Mouse (Mus musculus) c-Kit-positive CD71-positive TER-119-negative erythroid progenitor cells, embryonic 14.5 days (primary cell): ENCODE measurements around the gene Snd1.

Experiments used
- DNase-seq: peaks from one replicate; pipeline ENCODE4 v3.0.0-alpha.2; 2013; ENCODE audit warnings: low read depth

The Snd1 gene

GRCm38 (mm10) chr6:28546943-28547342, 72.0 kb downstream of the Snd1 start:
- DNase-seq: no peak

DNA sequence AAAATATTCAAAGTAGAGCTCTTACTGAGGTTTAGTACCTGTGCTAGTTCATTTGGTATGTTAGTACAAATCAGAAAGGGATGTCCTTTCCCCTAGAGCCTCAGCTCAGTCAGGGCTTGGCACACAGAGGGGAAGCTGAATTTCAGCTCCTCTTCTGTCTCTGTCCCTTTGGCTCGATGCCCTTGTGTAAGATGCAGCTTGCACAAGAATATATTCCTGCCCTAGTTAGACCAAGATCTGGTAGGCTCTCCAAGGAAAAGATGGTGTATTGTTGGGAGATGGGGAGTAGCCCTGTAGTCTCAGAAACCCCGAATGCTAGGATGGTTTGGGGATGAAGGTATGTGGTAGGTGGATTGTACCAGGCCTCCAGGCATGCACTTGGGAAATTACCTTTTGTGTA, 74.4 kb downstream of the Snd1 start:
- DNase-seq: no peak

- no peak for DNase-seq
Observed at GRCm38 (mm10) chr6:28550255-28551004, 75.5 kb downstream of the Snd1 start.

DNA sequence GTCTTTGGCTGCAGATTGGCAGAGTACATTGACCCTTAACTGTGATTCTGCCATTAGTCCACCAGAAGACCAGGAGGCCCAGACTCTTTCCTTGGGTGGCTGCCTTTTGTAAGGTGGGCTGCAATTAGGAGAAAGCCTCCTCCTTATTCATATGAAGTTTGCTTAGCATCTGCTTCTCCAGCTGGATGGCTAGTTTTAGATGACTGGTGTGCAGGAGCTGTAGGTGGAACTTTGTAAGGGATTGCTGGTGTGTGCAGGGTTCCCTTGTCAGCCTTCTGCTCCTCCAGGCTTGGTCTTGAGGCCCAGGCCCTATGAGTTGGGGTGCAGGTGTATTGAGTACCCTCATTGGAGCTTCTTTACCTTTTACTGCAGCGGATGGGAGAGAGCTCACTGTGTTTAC, 79.5 kb downstream of the Snd1 start:
- DNase-seq: no peak

DNA sequence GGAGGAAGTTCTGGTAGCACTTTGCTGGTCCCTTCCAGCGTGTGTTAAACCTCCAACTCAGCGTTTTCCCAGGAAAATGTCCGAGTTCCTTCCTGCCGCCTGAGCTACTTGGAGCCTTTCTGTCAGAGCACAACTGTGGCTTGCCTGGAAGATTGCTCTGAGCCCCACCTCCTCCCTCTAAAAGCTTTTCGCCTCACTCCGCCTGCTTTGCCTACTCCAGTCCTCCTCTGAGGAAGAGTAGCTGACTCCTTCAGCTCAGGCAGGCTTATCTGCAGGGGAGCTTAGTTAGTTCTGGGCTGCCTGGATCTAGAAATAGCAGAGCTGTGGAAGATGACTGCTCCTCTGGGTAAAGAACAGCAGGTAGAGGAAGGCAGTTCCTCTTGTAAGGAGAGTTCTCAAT, 80.1 kb downstream of the Snd1 start:
- DNase-seq: no peak

DNA sequence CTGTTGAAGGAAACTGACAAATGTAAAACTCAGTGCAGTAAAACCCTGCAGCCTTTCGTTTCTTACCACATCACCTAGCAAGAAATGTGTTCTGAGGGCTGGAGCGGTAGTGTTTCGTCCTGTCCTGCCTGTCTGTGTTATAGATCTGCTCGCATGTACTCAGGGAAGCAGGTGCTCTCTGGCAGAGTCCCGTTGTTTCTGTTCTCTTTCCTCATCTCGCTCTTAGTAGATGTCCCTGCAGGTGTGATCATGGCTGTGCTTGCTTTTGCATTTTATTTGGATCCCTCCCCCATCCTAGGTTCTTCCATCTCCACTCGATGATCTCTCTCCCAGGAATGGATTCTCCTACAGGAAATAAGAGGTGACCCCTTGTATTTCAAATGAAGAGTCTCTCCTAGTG, 80.5 kb downstream of the Snd1 start:
- no peak for DNase-seq

GRCm38 (mm10) chr6:28557728-28558127, 82.8 kb downstream of the Snd1 start:
- no peak for DNase-seq

GRCm38 (mm10) chr6:28559419-28559818, 84.5 kb downstream of the Snd1 start:
- no peak for DNase-seq

DNA sequence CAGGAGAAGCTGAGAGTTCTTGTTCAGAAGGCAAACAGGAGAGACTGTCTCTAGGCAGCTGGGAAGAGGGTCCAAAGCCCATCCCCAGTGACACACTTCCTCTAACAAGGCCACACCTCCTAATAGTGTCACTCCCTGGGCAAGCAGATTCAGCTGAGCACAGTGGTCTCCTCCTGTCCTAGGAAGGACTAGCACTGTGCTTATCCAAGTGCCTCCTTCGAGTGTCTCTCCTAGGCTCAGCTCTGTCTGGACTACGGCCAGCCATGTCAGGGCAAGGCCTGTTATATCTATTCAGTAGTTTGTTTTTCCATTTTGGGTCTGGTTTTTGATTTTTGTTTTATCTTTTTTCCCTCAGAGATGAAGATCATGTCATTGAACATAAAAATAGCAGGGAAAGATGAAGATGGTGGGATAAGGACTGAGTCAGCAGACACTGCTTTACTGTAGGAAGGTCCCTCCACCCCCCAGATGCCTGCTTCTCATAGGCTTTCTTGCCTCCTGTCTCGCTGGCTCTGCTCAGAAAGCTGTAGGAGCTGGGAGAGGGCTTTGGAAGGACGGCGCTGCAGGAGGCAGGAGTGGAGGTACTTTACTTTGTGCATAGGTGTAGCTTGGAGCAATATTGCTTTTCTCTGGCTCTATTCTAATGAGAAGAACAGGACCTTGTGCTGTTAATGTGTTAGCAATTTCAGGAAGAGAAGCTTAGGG, 86.5 kb downstream of the Snd1 start:
- DNase-seq: no peak

- DNase-seq: no peak
Observed at GRCm38 (mm10) chr6:28562323-28563044, 87.5 kb downstream of the Snd1 start.

GRCm38 (mm10) chr6:28567978-28568377, 93.0 kb downstream of the Snd1 start:
- no peak for DNase-seq

DNA sequence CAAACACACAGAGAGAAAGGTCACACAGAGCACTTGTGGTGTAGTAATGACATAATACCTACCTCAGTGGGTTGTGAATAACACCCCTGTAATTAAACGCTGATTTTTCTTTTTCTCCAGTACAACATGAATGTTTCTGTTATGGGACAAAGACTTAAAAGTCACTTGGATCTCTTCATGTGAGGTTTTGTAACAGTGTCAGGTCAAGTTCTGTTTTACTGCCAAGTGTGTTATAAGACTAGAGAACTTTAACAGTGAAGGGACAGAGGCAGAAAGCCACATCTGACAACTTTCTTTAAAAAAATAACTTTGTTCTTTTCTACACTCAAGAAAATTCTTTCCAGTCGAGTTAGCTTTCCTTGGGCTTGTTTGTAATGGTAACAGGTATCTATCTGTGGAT, 97.0 kb downstream of the Snd1 start:
- no peak for DNase-seq

DNA sequence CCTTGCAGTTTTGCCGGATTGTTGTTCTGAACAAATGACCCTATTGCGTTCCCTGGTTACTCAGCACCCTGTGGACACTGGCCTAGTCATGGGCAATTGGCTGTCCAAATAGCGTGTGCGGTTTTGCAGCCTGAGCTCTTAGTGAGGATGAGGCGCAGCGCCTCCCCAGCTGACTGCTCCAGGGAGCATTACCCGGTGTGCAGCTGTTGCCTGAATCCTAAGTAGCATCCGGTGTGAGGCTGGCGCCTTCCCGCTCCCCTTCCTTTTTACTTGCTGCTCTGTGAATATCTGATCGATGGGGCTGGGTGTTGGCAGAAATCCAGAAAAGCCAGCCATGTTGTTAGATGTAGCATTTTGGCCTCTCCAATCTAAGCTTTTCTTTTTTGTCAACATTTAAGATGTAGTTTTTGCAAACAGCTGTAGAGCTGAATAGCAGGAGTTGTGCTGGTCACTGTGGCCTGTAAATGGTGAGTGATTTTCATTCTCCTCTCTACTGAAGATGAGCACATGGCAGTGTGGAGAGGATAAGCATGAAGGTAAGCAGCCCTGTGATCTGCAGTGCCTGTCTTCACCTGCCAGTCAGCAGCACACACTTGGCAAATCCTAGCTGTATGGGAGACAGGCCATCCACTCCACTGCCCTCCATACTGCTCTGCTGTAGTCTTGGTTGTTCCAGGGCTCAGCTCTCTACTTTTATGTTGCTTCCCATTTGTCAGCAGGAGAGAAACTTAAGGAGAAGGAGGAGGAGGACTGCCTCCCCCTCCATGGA, 98.2 kb downstream of the Snd1 start:
- no peak for DNase-seq

GRCm38 (mm10) chr6:28576356-28577264, 101.7 kb downstream of the Snd1 start:
- no peak for DNase-seq

- no peak for DNase-seq
Observed at GRCm38 (mm10) chr6:28582847-28583246, 107.9 kb downstream of the Snd1 start.

DNA sequence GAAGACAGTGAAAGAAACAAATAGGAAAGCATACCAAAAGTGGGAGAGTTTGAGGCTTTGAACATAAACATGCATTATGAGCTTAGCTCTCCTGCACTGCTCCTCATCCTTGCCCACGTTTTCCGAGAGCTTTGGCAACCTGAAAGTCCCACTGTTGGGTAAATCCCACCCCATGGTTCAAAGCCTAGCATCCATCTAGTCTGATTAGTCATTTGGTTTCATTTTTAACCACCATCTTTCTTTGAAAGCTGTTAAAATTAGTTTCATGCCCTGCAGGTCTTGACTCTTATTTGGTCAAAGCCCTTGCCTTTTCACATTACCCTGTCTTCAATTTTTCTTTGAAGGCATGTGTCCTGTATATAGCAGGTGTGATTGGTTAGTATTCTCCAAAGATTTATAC, 108.5 kb downstream of the Snd1 start:
- no peak for DNase-seq

GRCm38 (mm10) chr6:28586806-28587205, 111.9 kb downstream of the Snd1 start:
- no peak for DNase-seq

DNA sequence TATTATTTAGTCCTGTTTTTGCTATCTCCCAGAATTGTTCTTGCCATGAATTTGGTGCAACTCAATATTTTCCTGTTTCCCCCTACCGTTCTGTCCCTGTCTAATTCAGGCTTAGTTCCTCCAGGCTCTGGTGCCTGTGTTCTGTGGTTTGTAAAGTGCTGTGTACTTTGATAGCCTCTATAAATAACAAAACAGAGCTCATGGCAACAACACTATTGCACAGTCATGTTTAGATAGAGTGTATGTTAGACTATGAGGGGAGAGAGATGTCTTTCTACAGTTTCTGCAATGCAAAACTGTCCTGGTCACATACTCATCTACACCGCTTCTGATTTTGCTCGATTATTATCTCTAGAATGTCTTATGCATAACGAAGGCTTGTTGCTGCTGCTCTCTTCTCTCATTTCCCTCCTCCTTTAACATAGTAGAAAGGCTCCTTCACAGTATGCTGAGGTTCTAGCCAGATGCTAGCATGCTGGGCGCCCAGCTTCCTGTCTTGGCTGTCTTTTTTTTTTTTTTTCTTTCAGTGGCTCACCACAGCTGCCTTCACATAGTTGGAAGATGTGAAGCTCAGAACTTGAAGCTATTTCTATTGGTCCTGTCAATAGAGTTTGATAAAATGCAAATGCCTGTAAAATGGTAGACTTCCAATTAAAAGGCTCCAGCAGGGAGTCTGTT, 113.7 kb downstream of the Snd1 start:
- no peak for DNase-seq

GRCm38 (mm10) chr6:28592323-28592893, 117.5 kb downstream of the Snd1 start:
- no peak for DNase-seq

DNA sequence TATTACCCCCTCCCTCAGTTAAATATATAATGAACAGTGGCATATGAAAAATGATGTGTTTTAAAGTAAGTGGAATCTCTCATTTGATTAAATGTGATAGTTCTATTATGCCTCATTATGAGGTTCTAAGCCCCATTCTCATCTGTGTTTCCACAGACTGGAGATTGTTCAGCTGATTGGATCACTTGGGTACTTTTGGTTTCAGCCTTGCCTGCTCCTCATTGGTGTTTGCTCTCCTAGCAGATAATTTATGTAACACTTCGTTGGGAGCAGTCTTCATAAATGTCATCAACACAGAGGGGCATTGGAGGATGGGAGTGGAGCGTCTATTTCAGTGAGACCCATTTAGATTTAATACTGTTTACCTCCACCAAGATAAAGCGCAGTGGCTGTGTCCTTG, 118.8 kb downstream of the Snd1 start:
- DNase-seq: no peak
